Mouse (Mus musculus) c-Kit-positive CD71-positive TER-119-negative erythroid progenitor cells, embryonic 14.5 days (primary cell): ENCODE measurements at regions not wholly inside any gene's neighbourhood (a gene's known extent, or its start where the extent isn't known, plus 50 kb on each side); places are given as distances from the start of the nearest gene placed in this dataset.

Source experiments
- DNase-seq: peaks from one replicate; pipeline ENCODE4 v3.0.0-alpha.2; 2013; ENCODE audit warnings: low read depth

DNA sequence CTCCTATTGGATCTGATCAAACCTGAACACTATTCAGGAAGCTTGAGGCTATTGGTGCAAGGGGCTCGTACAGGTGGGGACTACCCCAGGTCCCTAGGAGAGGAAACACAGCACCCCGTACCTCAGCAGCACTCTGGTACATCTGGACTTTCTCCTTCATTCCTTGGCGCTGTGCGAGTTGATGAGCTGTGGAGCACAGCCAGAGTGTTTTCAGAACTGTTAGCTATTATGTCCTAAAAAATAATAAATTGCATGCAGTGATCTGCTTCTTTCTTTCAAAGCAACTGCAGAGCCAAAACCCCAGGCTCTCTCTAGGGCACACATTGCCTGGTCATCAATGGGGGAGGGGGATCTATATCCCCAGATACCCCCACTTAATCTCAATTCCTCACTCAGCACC is 122.6 kb downstream of the Gm12728 start:
- no peak for DNase-seq

DNA sequence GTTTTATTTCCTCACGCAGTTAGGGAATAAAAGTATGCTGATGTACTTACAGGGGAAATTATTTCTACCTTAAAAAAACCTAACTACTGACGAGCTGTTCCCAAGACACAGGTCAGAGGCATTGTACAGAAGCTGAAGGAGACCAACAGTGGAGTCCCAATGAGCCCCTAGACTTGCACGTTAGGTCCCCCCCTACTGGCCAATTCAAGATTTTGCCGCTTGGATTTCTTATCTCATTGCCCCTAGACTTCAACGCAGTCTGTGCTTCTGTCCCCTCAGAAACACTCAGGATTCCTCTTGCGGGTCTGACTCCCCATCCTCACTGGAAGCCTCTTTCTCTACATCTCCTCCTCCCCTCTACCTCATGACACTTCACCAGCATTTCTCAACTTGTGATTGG is 125.3 kb downstream of the Gm12728 start:
- DNase-seq: no peak

DNA sequence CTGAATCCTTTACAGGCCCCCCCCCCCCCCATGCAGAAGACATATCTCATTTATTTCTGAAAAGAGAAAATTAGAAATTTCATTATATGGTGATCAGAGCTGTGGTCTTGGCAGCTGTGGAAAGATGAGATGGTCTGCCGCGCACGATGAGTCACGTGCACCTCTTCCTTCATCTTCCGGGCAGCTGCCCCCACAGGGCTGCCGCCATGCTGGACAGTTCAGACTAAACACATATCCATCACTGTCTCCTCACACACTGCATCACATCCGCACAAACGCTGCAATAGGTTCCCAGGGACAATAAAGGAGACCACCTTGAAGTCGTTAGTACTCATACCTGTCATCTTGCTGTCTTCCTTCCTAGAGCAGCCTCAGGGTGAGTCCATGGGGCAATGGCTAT is 126.6 kb downstream of the Gm12728 start:
- no peak for DNase-seq

DNA sequence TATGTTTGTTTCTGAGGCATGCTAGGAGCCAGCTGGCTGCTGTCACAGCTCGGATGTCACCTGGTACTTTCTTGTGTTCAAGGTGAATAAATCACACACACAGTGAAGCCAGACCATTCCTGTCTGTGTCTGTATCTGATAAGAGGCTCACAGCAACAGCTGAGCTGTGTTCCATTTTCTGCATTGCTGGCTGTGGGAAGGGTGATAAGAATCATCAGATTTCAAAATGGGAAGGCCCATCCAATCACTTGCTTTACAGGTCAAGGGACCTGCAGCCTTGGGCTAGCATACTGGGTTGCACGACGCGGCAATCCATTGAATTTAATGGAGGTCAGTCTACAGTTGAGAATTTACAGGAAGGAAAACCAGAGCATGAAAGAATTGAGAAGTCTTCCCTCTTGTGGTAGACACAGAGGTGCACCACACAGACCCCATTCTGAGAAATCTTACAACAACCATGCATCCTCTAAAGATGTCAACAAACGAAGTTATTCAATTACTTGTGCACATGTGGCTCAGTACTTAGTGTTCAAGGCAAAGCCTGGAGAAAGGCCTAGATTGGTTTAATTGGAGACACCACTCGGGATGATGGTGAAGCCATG is 135.2 kb downstream of the Gm12728 start:
- no peak for DNase-seq

DNA sequence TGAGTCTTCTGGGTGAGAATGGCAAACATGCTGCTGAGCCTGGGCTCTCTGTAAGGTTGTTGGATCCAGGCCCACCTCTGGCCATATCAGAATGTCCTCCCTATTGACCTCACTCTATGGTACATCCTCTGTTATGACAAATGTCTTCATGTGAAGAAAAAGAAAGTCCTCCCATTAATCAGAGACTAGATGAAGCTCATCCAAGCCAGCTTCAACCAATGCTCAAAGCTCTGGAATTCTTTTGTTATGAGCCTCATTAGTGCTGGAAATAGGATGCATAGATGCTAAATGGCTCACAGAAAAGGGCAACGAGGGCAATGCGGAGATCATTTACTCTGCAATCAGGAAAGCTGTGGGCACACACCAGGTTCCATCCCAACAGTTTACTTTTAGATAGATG is 135.8 kb downstream of the Gm12728 start:
- DNase-seq: no peak

DNA sequence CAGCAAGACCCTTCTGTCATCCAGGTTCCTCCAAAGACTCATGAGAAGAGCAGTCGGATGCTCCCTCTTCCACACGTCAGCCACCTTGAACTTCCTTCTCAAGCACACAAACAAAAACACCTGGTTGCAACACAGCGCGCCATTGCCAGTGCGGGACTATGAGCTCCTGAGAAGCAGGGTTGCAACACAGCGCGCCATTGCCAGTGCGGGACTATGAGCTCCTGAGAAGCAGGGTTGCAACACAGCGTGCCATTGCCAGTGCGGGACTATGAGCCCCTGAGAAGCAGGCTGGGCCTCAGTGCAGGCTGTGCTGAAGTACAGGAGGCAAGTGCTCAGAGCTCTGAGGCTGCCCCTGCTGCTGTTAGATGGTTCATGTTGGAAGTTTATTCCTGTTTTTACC is 140.0 kb downstream of the Gm12728 start:
- DNase-seq: no peak

DNA sequence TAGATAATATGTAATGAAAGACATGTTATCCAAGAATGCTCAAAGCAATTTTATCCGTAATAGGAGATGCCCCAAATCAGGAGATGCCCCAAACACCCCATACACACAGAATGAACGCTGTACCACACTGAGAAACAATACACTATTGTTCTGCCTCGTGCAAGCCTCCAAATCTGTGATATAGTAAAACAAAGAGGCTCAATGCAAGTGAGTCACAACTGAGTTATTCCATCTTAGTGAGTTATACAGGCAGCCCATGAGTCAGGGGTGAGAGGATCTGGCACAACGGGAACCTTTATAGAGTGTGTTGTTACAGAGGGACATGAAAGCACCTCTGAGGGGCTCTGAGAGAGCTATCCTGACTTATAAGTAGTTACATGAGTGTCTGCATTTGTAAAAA is 145.3 kb downstream of the Gm12728 start:
- no peak for DNase-seq

DNA sequence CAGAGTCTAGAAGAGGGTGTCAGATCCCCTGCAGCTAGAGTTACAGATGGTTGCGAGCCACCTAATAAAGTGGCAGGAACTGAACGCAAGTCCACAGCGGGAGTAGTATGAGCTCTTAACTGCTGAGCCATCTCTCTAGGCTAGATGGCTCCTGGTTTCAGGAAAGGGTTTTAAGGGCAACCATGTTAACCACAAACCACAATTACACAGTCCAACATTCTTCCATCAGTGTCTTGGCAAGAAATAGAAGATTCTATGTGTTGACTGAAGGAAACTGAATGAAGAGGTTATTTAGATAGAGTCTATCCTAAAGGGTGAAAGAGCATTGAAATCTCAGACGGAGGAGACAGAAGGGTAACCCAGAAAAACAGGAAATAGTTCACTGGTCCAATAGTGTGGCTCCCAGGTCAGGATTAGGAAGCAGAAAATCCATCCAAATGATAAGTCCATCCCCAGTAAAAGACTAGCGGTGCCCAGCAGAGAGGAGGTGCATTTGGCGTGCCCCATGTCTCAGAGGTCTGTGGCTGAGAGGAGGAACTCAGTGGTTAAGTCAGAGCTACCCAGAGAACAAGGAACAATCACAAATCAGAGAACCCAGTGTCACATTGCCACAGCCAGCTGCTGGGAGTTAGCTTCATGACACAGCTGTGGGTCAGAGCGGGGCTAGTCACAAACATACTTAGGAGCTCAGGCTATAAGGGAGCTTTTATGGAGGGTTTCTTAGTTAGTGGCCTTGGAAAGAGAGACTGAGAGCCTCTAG is 147.3 kb downstream of the Gm12728 start:
- DNase-seq: no peak

DNA sequence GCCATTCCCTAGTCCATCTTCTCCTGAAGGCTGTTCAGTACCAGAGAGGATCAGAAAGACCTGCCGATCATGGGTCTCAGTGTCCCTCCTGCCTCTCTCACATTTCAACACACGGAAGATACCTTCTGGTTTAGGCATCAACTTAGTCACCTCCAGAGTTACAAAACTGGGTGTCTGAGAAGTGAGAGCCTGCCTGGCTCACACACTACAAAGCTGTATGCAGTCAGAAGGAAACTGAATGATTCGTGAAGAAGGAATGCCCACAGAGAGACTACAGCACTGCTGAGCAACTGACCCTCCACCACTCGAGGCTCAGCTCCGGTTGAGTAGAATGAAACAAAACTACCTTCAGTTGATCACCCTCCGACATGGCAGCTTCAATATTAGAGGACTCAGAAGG is 147.9 kb downstream of the Gm12728 start:
- no peak for DNase-seq

DNA sequence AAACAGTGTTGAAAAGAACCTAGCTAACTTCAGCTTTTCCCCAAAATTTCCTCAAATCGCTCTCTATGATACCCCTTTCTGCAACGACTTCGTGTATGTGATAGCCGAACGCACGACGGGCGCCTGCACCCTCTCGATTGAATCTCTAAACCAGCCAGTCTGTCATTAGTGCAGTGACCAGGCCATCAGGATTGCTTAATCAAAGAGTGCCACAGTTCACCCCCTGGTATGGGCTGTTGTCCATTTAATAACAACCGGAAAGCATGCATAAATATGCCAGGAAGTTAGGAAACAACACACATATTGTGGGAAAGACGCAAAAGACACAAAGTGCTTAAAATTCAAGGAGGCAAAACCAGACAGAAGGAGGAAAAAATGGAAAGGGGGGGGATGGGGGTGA is 149.2 kb downstream of the Gm12728 start:
- no peak for DNase-seq

DNA sequence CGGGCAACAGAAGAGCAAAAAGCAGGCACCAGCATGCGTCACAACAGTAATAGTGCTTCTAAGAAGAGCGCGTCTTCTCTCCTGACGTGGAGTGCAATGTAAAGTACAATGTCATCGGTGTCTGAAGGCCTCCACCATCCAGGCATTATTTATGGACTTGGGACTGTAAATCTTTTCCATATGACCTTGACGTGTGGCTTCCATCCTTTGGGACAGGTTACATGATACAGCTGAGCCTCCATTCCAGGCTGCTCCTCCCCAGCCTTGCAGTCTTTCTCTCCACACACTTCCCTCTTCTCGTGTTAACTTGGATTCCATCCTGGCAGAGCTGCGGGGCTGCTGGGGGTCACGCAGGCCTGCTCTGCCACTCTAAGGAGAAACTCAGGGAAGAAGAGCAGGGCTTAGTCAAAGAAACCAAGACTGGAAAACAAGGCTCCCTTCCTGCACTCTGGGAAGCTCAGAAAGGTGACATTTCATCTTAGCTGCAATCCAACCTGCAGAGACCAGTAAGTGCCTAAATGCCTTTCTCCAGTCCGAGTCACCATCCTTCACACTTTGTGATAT is 150.0 kb downstream of the Gm12728 start:
- DNase-seq: no peak

DNA sequence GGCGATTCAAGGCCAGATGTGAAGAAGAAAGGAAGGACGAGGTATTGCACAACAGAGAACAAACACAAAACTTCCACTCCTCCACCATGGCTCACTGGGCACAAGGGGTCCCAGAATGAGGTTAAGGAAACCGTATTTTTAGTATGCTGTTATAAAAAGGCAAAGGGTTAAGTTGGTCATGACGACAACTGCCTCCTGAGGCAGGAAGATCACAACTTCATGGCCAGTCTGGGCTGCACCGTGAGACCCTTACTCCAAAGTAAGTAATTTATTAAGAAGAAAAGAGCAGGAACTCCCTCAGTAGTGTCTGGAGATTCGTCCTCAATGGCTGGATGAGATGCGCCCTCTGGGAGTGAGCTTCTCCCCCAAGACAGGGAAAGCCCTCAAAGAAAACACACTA is 151.2 kb downstream of the Gm12728 start:
- DNase-seq: no peak

DNA sequence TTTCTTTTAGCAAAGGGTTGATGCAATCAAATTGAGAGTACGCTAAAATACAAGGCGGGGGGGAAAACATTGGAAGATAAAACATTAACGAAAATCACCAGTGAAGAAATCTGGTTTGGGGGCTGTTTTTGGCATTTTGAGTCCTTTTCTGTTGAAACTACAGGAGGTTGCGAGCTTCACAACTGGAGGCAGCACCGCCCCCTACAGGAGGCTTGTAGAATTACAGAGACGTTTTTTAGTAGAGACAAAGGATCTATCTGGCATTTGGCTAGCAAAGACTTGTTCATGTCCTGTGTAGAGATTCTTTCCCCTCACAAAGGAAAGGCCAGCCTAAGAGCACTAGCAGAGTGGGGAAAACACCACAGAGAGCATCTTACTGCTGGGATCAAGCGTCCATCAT is 152.1 kb downstream of the Gm12728 start:
- DNase-seq: peak; percentile 13

DNA sequence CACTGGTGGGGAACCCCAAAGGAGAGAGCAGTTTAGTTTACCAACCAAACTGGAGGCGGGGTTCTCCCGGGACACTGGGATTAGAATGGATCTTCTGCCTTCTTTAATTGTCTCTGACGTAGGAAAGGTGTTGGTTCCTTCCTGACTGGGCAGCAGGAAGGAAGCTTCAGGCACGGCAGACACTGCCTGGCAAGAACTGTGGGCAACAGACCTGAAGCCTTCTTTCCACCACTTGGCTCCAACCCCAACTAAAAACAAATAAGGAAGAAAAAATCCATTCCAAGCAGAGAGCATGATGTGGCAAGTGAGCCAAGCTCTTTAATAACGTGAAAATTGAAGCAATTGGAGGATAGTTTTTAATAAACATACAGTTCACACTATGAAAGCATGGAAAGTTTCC is 155.3 kb downstream of the Gm12728 start:
- no peak for DNase-seq

DNA sequence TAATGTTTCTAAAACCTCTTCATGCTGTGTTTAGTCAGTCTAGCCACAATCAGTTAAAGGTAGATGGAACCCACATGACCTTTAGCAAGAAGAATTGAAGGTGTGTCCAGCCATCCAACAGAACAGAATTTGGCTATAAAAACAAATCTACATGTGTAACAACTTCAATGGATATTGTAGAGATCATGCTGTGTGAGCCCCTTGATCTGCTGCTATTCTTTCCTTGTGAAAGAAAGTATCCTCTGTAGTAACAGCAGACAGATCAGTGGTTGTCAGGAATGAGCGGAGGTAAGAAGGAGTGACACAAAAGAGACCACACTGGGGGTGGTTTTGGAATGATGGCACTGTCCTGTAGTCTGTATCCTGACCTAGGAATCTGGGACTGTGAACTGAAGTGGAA is 156.3 kb downstream of the Gm12728 start:
- no peak for DNase-seq

DNA sequence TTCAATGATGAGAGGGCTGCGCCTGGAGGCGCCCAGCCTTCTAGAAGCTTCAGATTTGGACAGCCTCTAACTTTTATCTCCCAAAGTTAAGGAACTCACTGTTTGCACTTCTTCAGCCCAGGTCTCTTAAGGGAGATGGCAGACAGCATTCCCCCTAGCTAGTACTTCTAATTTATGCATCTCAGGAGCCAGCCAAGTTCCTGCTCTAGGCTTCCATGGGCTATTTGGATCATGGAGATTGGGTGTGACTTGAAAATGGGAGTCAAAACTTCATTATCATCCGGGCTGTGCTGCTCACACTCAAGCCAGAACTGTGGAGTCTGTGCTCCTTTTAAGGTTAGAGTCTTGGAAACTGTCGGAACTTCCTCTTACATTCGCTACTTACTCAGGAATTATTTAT is 158.7 kb downstream of the Gm12728 start:
- no peak for DNase-seq

DNA sequence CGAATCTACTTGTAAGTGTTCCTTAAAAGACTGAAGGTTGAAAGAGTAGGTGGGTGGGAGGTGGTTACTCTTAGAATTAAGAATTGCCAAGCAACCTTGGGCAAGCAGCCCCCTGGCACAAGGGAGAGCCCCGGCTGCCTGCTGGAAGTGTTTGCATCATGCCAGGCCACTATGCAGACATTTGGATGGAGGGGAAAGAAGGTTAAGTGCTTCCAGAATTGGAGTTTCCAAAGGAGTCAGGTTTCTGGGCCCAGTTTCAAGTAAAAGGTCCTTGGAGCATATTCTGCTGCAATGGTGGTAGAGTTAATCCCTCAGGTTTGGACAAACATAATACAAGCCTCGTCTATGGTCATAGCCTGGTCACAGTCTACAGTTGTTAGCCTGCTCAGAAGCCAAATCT is 162.7 kb downstream of the Gm12728 start:
- DNase-seq: no peak

DNA sequence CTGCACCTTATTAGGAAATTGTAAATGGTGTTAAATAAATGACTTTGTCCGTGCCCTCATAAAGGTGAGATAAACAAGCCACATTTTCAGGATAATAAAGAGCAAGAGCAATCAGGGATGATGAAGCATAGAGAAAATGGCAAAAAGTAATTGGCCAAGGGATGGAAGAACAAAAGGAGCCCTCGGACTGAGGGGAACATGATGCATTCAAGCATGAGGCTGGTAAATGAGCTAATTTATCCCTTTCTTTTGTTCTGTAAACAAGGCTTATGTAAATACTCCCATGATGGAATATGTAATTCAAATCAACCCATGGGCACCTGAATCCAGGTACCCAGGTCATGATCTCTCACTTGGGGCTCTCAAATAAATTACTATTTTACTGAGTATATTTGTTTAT is 166.8 kb downstream of the Gm12728 start:
- no peak for DNase-seq

DNA sequence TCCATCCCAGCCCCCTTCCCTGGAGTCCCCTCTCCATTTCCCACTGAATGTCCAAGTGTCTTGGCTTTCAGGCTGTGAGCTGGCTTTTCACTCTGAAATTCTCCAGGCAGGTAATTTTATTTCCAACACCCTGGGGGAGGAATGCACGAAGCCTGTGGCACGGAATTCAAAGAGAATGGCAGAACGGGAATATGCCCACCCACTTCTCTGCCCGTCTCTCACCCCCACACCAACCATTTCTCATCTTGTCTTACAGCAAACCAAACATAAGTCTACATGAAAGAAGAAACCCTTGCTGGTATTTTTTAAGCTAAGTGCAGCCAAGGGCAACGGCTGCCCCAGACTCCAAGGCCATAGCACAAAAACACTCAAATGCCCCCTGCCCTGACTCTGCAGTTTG is 168.7 kb downstream of the Gm12728 start:
- DNase-seq: no peak

DNA sequence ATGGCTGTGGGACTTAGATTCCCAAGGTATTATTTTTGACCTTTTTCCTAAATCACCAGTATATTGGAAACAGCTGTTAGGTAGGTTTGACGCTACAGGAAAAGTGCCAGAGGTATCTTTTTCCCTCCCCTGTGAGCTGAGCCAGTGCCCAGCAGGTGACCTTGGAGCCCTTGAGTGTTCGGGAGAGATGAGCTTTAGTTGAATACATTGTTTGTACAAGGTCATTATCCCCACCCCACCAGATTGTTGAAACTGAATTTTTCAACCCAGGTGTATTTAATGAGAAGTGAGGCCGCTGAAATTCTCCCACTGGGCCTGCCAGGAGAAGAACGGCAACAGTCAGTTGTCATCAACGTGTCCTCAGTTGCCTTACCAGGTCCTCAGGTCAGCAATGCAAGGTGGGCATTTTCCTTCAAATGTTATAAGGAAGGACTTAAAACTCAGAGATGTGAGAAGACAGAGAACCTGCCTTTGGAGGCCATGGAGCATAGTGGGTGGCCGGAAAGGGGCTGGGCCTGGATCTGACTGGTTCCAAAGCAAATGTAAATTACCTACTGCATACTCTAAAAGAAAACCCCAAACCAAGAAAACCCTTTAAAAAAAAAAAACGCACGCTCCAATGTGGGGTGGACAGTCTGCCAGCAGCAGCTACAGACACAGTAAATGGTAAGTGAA is 172.2 kb downstream of the Gm12728 start:
- DNase-seq: no peak

DNA sequence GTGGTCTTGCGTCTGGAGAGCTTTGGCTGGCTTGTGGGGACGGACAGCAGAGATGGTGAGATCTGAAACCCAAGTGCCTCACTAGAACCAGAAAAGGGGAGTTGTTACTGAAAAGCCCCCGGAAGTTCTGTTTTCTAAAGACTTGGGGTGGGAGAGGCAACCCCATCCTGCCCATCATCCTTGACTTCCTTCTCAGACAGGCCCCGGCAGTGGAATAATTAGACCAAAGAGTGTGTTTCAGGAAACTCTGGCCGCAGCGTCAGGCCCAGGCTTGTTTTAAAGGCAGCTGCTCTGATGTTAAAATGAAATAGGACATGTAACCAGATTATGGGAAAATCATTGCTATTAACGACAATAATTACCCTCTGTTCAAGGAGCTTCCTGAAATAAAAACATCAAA is 172.9 kb downstream of the Gm12728 start:
- DNase-seq: no peak

DNA sequence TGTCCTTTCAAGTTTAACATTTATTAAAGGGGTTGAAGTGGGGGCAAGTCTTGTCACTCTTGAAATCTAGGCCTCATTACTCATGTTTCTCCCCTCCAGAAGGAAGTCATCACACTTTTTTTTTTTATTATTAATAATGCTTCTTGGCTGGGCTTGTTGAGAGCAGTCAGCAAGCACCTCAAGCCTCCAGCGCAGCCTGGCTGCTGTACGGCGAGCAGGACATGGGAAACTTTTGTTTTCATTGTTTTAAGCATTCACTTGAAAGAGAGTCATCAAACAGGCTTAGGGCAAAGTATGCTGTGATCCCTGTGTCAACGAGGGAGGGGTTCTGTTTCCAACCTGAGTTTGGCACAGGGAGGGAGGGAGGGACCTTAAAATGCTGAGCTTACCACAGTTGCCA is 178.7 kb downstream of the Gm12728 start:
- DNase-seq: no peak

DNA sequence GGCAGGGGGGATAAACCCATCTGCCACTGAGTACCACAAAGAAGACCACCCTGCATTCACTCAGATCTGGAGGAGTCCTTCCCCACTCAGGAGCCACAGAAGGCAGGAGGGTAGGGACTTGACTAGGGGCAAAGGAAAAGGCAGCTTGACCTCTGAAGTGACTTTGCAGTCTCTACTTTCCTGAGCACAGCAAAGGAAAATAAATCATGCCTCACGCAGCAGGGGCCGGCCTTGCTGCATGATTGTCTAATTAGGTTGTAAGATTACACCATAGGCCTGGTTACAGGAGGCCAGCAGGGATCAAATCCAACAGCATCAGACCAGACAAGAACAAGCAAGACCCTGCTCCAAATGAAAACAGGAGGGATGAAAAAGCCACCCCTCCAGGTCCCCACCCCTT is 180.0 kb downstream of the Gm12728 start:
- DNase-seq: no peak
